Comparison of ENCODE assay signal across 8 mouse cellular contexts in genomic region chr9:72448026-72448425, GRCm38 (mm10). TPM values are rescaled to one million over a fixed set of nuclear protein-coding genes. Genes with fewer than 3 reads are reported as not detected.
A peak's percentile ranks its signal among the peaks of the same experiment; 100 is the strongest.
DNase-seq lines count a peak whose midpoint lies in the region; ATAC-seq and TF ChIP-seq lines count a peak whose summit lies in the region.

No protein-coding gene starts in this region.

- DNase-seq in cerebellum, adult 18-20 months, result peak; percentile 8 to 20
- DNase-seq in cerebellum, adult 11-12 months, result no peak
- DNase-seq in urinary bladder, postnatal 25 days (ENCODE audit: low spot score), result peak; percentile 65
- DNase-seq in urinary bladder, postnatal 10 days (ENCODE audit: low spot score), result no peak
- DNase-seq in kidney, postnatal 25 days, result peak; percentile 41 to 79
- DNase-seq in lung, postnatal 10 days, result peak; percentile 80
- peak; percentile 41 to 68 for DNase-seq in spleen, adult 2 months (ENCODE audit: low read depth in 1 of 2, low spot score in 2 of 2)

- no peaks in the 10 kb centered on the region for H3K27me3 ChIP-seq in spleen, adult 2 months (ENCODE audit: control insufficient read depth, insufficient read depth, low read length)

- no peak for TF ChIP-seq POLR2A in spleen, adult 2 months (IDR thresholded peaks at IDR 0.05; ENCODE audit: low read depth, low read length)

- no peaks in the 10 kb centered on the region for H3K36me3 ChIP-seq in spleen, adult 2 months (ENCODE audit: control insufficient read depth, insufficient read depth, low read length)

- H3K27ac ChIP-seq in spleen, adult 2 months (ENCODE audit: insufficient read depth, low read length), result no peak overlapping the region

- 36% methylated on average over 8 of the region's 8 CpGs for WGBS in spleen, adult 2 months

- ATAC-seq in erythroid progenitor cell, adult 5-6 weeks (replicated peaks; ENCODE audit: low FRiP score, poor library complexity, severe bottlenecking), result peak; percentile 56

- peaks cover 10% of the 10 kb centered on the region for H3K4me1 ChIP-seq in spleen, adult 2 months (ENCODE audit: control insufficient read depth, insufficient read depth, insufficient read length)

- peak; percentile 52; the same call in 1 of the 2 replicates for TF ChIP-seq CTCF in spleen, adult 2 months (IDR thresholded peaks at IDR 0.05; ENCODE audit: extremely low read depth, insufficient read depth, insufficient read length, insufficient replicate concordance)

- H3K4me3 ChIP-seq in spleen, adult 2 months (ENCODE audit: extremely low read depth, insufficient read depth, insufficient read length), result no peak overlapping the region

RNA-seq across cellular contexts. Expression of gene Mns1, which starts 10.2 kb away (rescaled TPM):
- total RNA-seq in erythroid progenitor cell, adult 5-6 weeks (2015; ENCODE audit: low replicate concordance), result 177 and 188 TPM in 2 replicates
- total RNA-seq in erythroid progenitor cell, adult 5-6 weeks (2017; ENCODE audit: low replicate concordance), result 146 and 157 TPM in 2 replicates
- 0.63 and 0.74 TPM in 2 replicates for polyA plus RNA-seq in spleen, adult 2 months (2012; rRNA removed)

RNA-seq across cellular contexts. Expression of gene Tex9, which starts 44.0 kb away (rescaled TPM):
- total RNA-seq in erythroid progenitor cell, adult 5-6 weeks (2015; ENCODE audit: low replicate concordance), result 25.9 and 51.1 TPM in 2 replicates
- 58.1 and 61.0 TPM in 2 replicates for total RNA-seq in erythroid progenitor cell, adult 5-6 weeks (2017; ENCODE audit: low replicate concordance)
- 2.2 and 2.6 TPM in 2 replicates for polyA plus RNA-seq in spleen, adult 2 months (2012; rRNA removed)

Comparison
In these comparisons a context has a peak if more than half of its experiments do, and no peak if none do; other contexts are left out.
1. DNase-seq: peak in cerebellum, adult 18-20 months (2 of 2), urinary bladder, postnatal 25 days (single experiment), kidney, postnatal 25 days (2 of 2), lung, postnatal 10 days (single experiment) and spleen, adult 2 months (2 of 2); none in cerebellum, adult 11-12 months (single experiment) and urinary bladder, postnatal 10 days (single experiment).